Mouse (Mus musculus) testis, adult 2 months (tissue): Measurements from ENCODE around the gene Rtl8a. TPM values are rescaled to one million over a fixed set of nuclear protein-coding genes. Genes with fewer than 3 reads are reported as not detected.

Experiments
- polyA plus RNA-seq: library from polyadenylated mRNA; depleted of rRNA; stranded (reverse); fragments of >200 nt; gene quantifications from 2 replicates; pipeline ENCODE4 v1.2.3, GENCODE M21; 2012; rRNA removed

Gene Rtl8a
- polyA plus RNA-seq, 1 experiment, result 13.5 TPM

Other genes with a start within 250 kb of the Rtl8a start
- 15.4 and 23.3 TPM in 2 replicates for gene Etd, start 208.8 kb downstream of the Rtl8a start, polyA plus RNA-seq
- gene Rtl8c, start 35.6 kb downstream of the Rtl8a start, polyA plus RNA-seq, result 2.0 and 3.7 TPM in 2 replicates
- 3.9 and 4.7 TPM in 2 replicates for gene Gm14597, start 34.7 kb downstream of the Rtl8a start, polyA plus RNA-seq
- gene Rtl8b, start 26.7 kb upstream of the Rtl8a start, polyA plus RNA-seq, result 8.7 and 9.2 TPM in 2 replicates
- gene 4930502E18Rik, start 81.1 kb upstream of the Rtl8a start, polyA plus RNA-seq, result 2.5 and 5.6 TPM in 2 replicates
- 3.0 and 5.1 TPM in 2 replicates for gene 1700013H16Rik, start 114.1 kb upstream of the Rtl8a start, polyA plus RNA-seq
- gene Zfp36l3, start 132.7 kb upstream of the Rtl8a start, polyA plus RNA-seq, result 0.65 and 1.0 TPM in 2 replicates
- 0.17 and 0.40 TPM in 2 replicates for gene Xlr, start 154.0 kb upstream of the Rtl8a start, polyA plus RNA-seq